Mouse (Mus musculus) heart, adult 18-20 months (tissue): Measurements from ENCODE around the gene Dhx40. TPM values are rescaled to one million over a fixed set of nuclear protein-coding genes. Genes with fewer than 3 reads are reported as not detected.
"Not testable (repeated sequence)": the region's sequence is repeated elsewhere in the genome, so short reads cannot be mapped to it uniquely, and the experiment has no call there.

ENCODE experiments used
- DNase-seq, 2 experiments: peaks; one replicate each; pipeline ENCODE4 v3.0.0; 2021 to 2022; ENCODE audit warnings: mixed read lengths in 1 of 2
- total RNA-seq, 2 experiments: library from RNA; stranded (reverse); gene quantifications; 2 replicates each; pipeline ENCODE4 v1.2.3; 2021

Dhx40 gene
- total RNA-seq, 2 experiments from 2014 or later = 15.0 to 16.8 TPM

DNA sequence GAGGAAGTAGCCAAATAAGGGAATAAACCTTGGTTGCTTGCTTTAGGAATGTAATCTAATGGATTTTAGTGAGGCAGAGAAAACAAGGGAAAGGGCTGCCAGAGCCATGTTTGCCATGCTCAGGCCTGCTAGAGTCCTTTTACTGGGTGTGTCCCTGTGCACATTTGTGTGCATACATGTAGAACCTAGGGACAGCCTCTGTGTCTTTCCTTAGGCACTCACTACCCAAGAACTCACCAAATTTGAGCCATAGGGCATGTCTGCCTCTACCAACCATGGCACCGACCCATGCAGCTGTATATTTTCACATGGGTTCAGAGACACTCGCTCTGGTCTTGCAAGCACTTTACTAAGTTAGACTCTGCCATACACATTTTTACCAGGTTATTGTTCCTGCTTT lies 11.4 kb upstream of the Dhx40 start:
- no peak for DNase-seq

DNA sequence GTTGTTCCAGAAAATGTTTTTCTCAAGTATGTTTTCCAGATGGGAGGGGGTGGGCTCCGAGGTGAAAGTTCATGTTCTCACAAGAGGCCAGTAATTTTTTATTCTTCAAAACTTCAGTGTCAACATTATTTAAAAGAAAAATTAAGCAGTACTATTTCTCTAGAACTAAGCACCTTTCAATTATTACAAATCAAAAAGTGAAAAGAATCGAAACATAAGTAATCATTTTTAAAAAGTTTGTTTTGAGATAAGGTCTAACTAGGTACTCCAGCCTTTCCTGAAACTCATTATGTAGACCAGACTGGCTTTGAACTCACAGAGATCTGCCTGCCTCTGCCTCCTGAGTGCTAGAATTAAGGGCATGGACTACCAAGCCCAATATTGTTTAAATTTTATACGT lies 8.7 kb upstream of the Dhx40 start:
- DNase-seq = not testable (repeated sequence)

DNA sequence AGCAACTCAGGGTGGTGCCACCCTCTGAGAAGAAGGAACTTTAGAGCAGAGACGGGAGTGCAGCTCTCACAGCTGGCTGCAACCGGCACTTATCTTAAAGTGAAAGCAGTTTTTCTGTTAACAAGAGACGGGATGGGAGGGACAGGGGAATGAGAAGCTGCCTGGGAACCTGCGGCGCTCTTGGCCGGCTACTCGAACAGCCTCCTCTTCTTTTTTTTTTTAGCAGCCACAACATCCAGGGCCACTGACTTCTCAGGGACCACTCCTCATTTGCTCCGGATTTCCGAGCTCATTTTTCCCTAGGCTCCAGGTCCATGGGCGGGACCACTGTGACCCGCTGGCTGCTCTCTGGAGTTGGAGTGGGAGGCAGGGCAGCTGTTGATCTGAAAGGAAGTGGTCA lies 6.9 kb upstream of the Dhx40 start:
- DNase-seq = peak in 1 of 2 experiments; percentile 22

GRCm38 (mm10) chr11:86813256-86813655 lies 5.7 kb upstream of the Dhx40 start:
- not testable (repeated sequence) for DNase-seq

DNA sequence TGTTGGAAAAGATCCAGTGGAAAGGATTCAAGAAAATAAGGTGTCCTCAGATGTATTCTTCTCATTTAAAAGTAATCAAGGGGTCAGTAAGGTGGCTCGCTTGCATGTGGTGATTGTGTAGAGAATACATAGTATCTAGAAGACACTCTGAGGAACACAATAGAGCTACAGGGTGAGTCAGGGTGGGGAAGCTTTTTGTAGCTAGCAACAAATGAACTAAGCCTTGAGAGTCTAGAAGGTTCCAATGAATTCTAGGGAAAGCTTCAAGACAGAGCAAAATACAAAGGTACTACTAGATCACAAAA lies 3.7 kb upstream of the Dhx40 start:
- no peak for DNase-seq

DNA sequence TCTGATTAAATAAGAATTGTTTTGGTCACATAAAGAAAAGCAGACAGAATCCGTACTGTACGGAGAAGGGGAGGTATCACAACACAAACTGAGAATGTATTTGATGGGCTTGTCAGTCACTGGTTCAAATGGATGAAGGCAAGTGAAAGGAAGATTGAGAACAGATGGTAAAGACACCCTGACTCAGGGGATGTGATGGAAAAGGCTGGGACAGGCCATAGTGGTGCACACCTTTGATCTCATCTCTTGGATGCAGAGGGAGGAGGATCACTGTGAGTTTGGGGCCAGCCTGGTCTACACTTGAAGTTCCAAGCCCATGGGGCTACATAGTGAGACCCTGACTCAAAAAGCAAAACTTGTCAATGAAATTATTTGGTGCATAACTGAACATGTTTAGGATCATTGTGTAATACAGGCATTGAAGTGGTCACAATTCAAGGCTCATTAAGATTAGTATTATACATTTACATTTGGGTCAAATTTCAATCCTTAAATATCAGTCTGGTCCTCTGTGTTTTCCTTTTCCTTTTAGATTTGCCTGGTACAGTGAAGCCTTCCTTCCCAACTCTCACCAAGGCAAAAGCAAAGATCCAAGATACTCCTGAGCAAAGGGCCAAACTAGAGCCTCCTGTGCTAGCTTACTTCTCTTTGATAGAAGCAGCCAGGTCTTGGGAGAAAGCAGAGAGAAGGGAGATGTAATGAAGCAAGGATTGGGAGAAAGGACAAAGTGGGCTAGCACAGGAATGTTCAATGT lies 3.2 kb upstream of the Dhx40 start:
- no peak for DNase-seq

DNA sequence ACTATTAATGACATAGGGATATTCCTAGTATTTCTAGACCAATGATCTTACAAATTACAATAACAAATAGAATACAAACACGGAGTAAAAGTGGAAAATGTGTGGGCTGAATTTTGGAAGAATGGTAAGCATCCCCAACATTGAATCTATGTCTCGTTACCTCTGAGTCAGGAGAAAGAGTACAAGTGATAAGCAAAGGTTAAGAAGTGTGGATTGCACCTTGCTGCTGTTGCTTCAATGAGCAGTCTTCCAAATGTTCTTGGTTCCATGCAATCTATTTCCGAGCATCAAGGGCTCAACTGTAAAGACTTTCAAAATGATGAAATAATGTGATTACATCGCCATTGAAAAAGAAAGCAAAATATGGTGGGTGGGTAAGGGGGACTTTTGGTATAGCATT lies 2.3 kb upstream of the Dhx40 start:
- DNase-seq = no peak

GRCm38 (mm10) chr11:86807001-86807477 lies 507 bp downstream of the Dhx40 start:
- DNase-seq = peak in 1 of 2 experiments; percentile 42

DNA sequence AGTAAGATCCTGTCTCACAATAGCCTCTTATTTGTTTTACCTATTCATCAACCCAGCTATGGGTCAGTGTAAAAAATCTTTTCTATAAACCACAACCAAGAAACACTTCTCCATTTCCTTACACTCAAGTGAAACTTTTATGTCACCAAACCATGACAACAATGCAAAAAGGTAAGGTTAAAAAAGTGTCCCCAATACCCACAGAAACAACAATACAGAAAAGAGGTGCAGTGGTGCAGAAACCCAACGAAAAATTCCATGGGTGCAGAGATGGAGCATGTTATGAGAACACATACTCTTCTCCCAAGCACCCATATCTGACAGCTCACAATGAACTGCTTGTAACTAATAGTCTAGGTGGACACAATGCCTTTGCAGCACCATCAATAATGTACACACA lies 13.4 kb downstream of the Dhx40 start:
- no peak for DNase-seq

- not testable (repeated sequence) for DNase-seq
These were observed 20.1 kb downstream of the Dhx40 start for GRCm38 (mm10) chr11:86787436-86787835.

DNA sequence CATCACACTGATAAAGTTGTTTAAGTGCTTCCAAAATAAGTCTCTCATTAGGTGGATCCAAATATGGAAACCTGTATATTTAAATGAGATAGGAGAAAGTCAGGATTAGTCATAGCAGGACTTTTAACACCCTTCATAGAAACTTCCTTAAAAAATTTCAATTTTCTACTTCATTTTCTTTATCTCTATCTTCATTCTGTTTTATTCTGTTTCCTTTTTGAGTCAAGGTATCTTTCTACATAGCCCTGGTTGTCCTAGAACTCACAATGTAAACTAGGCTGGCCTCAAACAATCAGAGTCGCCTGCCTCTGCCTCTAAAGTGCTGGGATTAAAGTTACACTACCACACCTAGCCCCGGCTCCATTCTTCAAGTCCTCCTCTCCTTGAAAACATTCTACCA lies 21.8 kb downstream of the Dhx40 start:
- no peak for DNase-seq

- DNase-seq = peak in 1 of 2 experiments; percentile 35
These were observed 37.7 kb downstream of the Dhx40 start for GRCm38 (mm10) chr11:86769884-86770283.

GRCm38 (mm10) chr11:86764501-86764900 lies 43.0 kb downstream of the Dhx40 start:
- no peak for DNase-seq

- DNase-seq = not testable (repeated sequence)
These were observed 44.4 kb downstream of the Dhx40 start for GRCm38 (mm10) chr11:86763127-86763526.

DNA sequence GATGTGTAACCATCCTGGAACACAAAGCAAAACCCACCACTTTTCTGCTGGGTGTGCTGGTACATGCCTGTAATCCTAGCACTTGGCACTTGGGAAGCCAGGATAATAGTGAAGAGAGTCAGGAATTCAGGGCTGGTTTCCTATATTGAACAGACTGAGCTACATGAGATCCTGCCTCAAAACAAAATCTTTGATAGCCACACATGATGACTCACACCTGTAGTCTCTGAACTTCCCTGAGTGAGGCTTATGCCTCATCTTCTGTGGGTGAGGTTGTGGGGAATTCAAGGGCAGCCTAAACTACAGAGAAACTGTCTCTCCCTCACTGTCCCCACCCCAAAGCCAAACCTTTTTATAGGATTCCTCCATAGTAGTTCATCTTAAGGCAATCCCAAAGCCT lies 47.2 kb downstream of the Dhx40 start:
- no peak for DNase-seq

DNA sequence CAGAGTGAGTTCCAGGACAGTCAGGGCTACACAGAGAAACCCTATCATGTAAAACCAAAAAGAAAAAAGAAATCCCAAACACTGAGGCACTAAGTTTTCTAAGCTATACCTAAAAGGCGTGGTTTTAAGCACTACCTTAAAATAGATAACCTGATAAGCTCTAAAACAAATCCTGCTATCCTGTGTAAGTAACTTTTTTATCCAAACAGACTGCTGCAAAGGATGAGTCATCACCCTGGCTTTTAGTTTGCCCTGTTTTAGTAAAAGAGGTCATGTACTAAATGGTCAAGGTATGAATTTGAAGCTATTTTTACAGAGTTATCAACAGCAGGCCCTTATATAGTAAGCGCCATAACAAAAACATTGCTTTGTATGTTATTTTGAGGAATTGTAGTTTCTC lies 47.7 kb downstream of the Dhx40 start:
- DNase-seq = no peak

DNA sequence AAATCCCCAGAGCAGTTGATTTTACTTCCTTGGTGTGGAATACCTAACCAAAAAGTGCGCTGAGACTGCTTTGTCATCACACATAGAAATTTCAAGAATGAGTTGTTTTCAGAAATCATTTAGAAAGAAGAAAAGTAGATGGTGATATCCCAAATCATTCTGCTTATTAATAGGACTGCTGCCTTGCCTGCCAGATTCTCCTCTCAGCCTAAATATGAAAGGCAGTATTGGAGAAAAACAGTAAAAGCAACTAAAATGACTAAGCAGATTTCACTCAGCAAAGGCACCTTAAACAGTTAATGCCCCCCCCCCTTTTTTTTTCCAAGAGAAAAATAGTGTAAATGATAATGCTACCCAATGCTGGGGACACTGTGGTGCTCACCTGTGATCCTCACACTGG lies 48.3 kb downstream of the Dhx40 start:
- DNase-seq = no peak

DNA sequence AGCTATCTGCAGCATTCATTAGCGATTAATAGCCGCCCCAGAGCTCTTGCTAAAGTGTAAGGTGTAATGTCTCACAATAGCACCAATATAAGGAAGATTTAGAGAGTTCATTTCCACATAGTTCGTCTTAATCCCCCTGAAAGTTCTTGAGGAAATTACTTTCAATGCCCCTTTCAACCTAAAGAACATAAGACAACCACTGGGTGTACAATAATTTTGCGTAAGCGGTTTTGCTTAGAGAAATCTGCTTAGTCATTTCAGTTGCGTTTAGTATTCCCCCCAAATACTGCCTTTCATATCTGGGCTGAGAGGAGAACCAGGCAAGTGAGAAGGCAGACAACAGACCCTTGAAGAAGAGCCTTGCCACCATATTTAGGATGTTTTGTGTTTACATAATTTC lies 49.0 kb downstream of the Dhx40 start:
- no peak for DNase-seq

DNA sequence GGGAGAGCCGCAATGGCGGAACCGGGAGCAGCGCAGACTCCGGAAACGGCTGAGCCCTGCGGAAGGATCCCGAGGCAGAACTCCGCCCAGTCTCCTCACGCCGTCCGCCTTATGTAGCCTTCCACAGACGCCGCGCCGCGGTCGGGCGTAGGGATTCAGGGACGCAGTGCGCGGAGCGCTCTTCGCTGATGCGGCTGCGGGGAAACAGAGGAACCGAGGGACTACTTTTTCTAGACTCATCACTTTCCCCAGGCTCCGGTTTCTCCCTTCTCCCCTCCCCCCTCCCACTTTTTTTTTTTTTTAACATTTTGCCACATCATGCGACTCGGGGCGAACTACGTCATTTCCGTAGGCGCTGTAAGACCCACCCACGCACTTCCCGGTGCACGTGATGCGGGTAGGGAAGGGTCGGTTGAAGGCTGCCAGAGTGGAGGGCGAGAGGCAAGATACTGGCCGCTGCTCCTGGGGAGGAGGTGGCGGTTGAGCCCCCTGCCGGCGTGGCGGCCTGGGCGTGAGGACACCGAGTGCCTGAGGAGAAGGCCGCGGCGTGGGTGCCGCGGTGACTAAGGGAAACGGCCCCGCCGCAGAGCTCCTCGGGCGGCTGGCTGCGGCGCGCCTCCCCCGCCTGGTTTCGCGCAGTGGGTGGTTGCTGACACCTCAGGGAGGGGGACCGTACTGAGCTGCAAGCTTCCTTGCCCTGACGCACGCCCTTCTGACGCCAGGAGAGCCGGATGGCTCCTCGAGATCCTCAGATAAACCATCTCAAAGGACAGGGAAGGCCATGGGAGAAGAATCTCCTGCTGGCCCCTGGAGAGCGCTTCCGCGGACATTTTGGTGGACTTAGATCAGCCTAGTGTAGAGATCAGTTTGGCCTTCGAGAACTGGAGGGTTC lies 49.8 kb downstream of the Dhx40 start, which contains the start of gene Cltc:
Cltc (minus strand) TSS at position 86 of the 892 bp plus-strand sequence.
- DNase-seq = peak; percentile 96 to 98

DNA sequence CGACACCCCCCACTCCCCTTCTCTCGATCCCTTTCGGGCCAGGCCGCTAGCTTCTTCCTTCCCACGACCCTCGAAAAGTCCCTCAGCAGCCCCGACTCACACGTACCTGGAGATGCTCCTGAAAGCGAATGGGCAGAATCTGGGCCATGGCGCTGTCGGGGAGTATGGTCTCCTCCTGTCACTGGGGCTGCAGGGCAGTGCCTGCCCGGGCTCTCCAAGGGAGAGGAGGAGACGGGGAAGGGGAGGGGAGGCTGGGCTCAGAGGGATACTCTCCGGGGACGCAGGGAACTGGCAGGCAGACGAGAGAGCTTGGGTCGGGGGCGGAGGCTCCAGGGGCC lies 50.4 kb downstream of the Dhx40 start:
- DNase-seq = no peak

DNA sequence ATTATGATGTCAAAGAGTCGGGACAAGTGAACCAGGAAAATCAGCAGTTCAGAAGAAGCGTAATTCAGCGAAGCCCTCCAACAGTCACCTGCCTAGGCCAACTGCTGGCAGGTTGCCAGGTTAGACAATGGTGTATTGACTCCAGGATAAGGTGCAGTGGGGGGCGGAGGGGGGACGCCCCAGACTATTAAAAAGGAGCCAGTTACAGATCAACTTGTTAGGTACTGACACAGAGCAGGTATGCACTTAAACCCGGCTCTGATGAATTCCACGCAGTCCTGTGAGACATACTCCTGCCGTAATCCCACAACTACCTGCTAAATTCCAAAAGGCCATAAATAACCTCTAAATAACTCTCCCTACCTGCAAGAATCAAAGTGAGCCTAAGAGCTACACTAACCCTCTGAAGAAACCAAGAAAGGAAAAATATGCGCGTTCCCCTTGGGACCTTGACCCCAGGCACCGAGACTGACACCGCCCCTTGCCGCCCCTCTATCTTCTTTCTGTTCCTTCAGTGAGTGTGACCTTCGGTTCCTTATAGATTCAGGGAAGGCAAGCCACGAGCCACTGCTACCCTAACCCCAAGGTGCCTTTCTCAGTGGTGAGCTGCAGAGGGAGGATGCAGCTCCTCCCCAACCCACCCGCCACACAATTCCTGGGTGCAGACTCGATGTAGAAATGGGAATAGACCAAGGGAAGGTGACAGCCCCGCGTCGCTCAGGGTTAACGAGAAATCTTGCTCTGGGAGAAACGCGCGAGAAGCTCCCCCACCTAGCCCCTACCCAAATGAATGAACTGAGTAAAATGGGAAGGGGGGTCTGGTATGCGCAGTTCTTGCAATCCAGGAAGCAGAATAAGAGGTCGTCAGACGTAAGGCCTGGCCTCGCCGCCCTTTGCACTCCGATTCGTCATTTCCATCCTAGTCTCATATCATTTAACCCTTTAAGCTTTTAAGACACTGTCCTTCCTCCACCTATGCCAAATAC lies 51.1 kb downstream of the Dhx40 start:
- peak; percentile 57 to 64 for DNase-seq

- no peak for DNase-seq
These were observed 55.1 kb downstream of the Dhx40 start for GRCm38 (mm10) chr11:86752404-86752803.
